Mouse (Mus musculus) ES-E14 (cell line): Measurements from ENCODE around the gene Zfp593.

ENCODE experiments used
- HCFC1 ChIP-seq: IDR thresholded peaks from 2 replicates; pipeline ENCODE4 v1.6.1; 2012; ENCODE audit warnings: low read length, inconsistent platforms, borderline replicate concordance; ENCODE audit not compliant: insufficient read depth
- MAFK ChIP-seq: IDR thresholded peaks from 2 replicates; pipeline ENCODE4 v1.6.1; 2014; ENCODE audit warnings: mild to moderate bottlenecking, low read depth, low read length, inconsistent platforms; ENCODE audit not compliant: insufficient read depth
- ZC3H11A ChIP-seq: IDR thresholded peaks from 2 replicates; pipeline ENCODE4 v1.6.1; 2012; ENCODE audit warnings: low read depth, mild to moderate bottlenecking, inconsistent platforms, low read length, borderline replicate concordance
- ZNF384 ChIP-seq: IDR thresholded peaks from 2 replicates; pipeline ENCODE4 v1.6.1; 2012; ENCODE audit warnings: low read depth, low read length, inconsistent platforms

- TF ChIP-seq ZC3H11A (no peak), ZNF384 (no peak), MAFK (no peak), HCFC1 (no peak)
Measured at GRCm38 (mm10) chr4:134246256-134246655, 864 bp upstream of the Zfp593 start.
